Mouse (Mus musculus): ENCODE measurements around the gene Grb10.

GRCm38 (mm10) chr11:12044245-12044644, 5.8 kb upstream of the Grb10 start:
- 0 out of 2 replicates have a peak, but pooled peaks have one; percentile 14 for TF ChIP-seq CTCF (IDR thresholded peaks at IDR 0.05; ENCODE audit: low read depth)
- no peak for TF ChIP-seq EP300 (IDR thresholded peaks at IDR 0.05; ENCODE audit: low read depth)

Measured in liver, postnatal 0 days (tissue).